Mouse (Mus musculus) neural tube, embryonic 12.5 days (tissue): ENCODE measurements at regions not wholly inside any gene's neighbourhood (a gene's known extent, or its start where the extent isn't known, plus 50 kb on each side); places are given as distances from the start of the nearest gene placed in this dataset.

Experiments
- ATAC-seq: fragments of 200-750 bp; cut with Nextera tagmentation; 2 replicates; pipeline ENCODE4 v1.8.0; 2017; ENCODE audit warnings: low read depth, mild to moderate bottlenecking, moderate TSS enrichment, moderate library complexity; ENCODE audit not compliant: low FRiP score
- H3K27ac ChIP-seq: fragments of 300-500 bp; sonication (generic); 2 replicates; pipeline ENCODE4 v1.5.1; 2016
- H3K27me3 ChIP-seq: fragments of 300-500 bp; sonication (generic); replicated peaks from 2 replicates; pipeline ENCODE4 v1.6.1; 2016; ENCODE audit warnings: mild to moderate bottlenecking
- H3K36me3 ChIP-seq: fragments of 300-500 bp; sonication (generic); 2 replicates; pipeline ENCODE4 v1.6.1; 2016; ENCODE audit warnings: mild to moderate bottlenecking
- H3K4me1 ChIP-seq: fragments of 300-500 bp; sonication (generic); 2 replicates; pipeline ENCODE4 v1.6.1; 2016
- H3K4me2 ChIP-seq: fragments of 300-500 bp; sonication (generic); replicated peaks from 2 replicates; pipeline ENCODE4 v1.6.1; 2016; ENCODE audit warnings: mild to moderate bottlenecking
- H3K4me3 ChIP-seq: fragments of 300-500 bp; sonication (generic); 2 replicates; pipeline ENCODE4 v1.5.1; 2016
- H3K9ac ChIP-seq: fragments of 300-500 bp; sonication (generic); 2 replicates; pipeline ENCODE4 v1.6.1; 2016; ENCODE audit warnings: mild to moderate bottlenecking
- H3K9me3 ChIP-seq: fragments of 300-500 bp; sonication (generic); 2 replicates; pipeline ENCODE4 v1.6.1; 2016; ENCODE audit warnings: mild to moderate bottlenecking
- WGBS: fragments of 180-500 bp; shearing (Covaris S2); methylation state at CpG from one replicate; pipeline ENCODE4 v1.1.7; 2016; 5-methylcytosine and 5-hydroxymethylcytosine counted together

- Histone ChIP-seq H3K27me3 (no peaks in the 10 kb centered on the region), H3K4me2 (no peak overlapping the region), H3K36me3 (no peaks in the 10 kb centered on the region), H3K4me3 (no peak overlapping the region), H3K4me1 (peaks cover 7% of the 10 kb centered on the region; the same call in 1 of the 2 replicates), H3K9me3 (no peaks in the 10 kb centered on the region), H3K27ac (no peak overlapping the region), H3K9ac (no peak overlapping the region)
- peak; percentile 37; the same call in 1 of the 2 replicates for ATAC-seq
- 52% methylated on average over 6 of the region's 6 CpGs for WGBS
Measured at GRCm38 (mm10) chr1:193450201-193450600, 80.1 kb upstream of the Camk1g start.

DNA sequence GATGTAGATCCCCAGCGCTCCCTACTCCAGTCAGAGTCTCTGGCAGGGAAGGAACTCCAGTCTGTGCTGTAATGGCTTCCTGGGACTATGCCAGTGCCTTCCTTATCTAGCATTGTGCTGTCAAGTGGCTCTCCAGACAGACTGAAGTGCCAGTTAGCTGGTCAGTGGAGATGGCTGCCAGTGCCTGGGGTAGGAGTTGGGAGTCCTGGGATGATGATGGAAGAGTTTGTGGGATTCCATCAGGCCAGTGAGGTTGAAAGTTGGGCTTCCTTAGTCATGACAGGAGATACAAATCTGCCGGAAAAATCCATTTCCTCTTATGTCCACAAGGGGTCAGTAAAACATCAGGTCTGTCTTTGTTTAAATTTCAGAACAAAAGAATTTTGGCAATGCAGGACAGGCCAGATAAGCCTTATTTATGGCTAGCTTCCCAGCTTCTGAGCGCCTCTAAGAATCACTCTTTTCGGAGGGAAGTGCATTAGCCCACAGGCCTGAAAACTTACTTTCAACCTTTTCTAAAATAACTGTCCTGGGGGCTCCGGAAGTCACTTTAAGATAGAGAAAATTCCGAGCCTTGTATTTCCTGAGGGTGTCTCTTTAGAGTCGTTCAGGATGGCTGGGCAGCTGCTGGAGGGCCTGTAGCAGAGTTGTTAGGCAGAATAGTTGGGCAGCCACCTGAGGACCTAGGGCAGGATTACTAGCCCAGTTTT lies 79.5 kb upstream of the Camk1g start:
- 0 out of 2 replicates have a peak overlapping the region, but pooled peaks have one; percentile 5 for H3K4me2 ChIP-seq
- WGBS = 23% methylated on average over 7 of the region's 7 CpGs
- H3K4me1 ChIP-seq = peaks cover 7% of the 10 kb centered on the region; the same call in 1 of the 2 replicates
- no peak overlapping the region for H3K27ac ChIP-seq
- no peak overlapping the region for H3K4me3 ChIP-seq
- peak; percentile 43 for ATAC-seq
- no peaks in the 10 kb centered on the region for H3K27me3 ChIP-seq
- H3K9me3 ChIP-seq = no peaks in the 10 kb centered on the region
- H3K36me3 ChIP-seq = no peaks in the 10 kb centered on the region
- H3K9ac ChIP-seq = no peak overlapping the region

- Histone ChIP-seq H3K36me3 (no peaks in the 10 kb centered on the region), H3K4me1 (peaks cover 7% of the 10 kb centered on the region; the same call in 1 of the 2 replicates), H3K9me3 (no peaks in the 10 kb centered on the region), H3K27me3 (no peaks in the 10 kb centered on the region), H3K4me3 (no peak overlapping the region), H3K9ac (no peak overlapping the region), H3K27ac (no peak overlapping the region), H3K4me2 (no peak overlapping the region)
- 73% methylated on average over 3 of the region's 3 CpGs for WGBS
- no peak for ATAC-seq
Measured at GRCm38 (mm10) chr1:193448793-193449393, 78.8 kb upstream of the Camk1g start.

- Histone ChIP-seq H3K27me3 (no peaks in the 10 kb centered on the region), H3K9ac (no peak overlapping the region), H3K36me3 (no peaks in the 10 kb centered on the region), H3K4me1 (peaks cover 7% of the 10 kb centered on the region; the same call in 1 of the 2 replicates), H3K27ac (no peak overlapping the region), H3K9me3 (no peaks in the 10 kb centered on the region), H3K4me3 (no peak overlapping the region), H3K4me2 (no peak overlapping the region)
- ATAC-seq = no peak
- WGBS = 91% methylated on average over 5 of the region's 5 CpGs
Measured at GRCm38 (mm10) chr1:193447647-193448046, 77.5 kb upstream of the Camk1g start.

DNA sequence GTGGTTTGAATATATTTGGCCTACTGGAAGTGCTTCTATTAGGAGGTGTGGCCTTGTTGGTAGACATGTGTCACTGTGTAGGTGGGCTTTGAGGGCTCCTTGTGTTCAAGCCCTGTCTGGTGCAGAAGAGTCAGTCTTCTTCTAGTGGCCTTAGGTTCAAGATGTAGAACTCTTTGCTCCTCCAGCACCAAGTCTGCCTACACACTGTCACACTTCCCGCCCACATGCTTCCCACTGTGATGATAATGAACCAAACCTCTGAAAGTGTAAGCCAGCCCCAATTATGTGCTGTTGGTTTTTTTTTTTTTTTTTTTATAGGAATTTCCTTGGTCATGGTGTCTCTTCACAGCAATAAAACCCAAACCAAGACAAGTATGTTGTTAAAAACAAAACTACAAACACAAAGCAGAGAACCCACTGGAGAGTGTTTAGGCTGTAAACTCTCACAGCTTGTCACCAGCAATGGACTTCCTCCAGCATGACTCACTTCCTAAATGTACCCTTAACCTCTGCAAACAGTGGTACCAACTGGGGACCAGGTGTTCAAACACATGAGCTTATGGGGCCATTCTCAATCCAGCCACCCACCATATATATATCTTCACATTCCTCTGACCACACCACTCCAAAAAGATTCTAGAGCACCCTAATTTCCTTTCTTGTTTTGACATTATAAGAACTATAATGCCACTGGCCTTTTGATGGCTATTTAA lies 74.0 kb upstream of the Camk1g start:
- no peak overlapping the region for H3K9ac ChIP-seq
- no peak overlapping the region for H3K4me2 ChIP-seq
- no peak overlapping the region for H3K4me3 ChIP-seq
- no peaks in the 10 kb centered on the region for H3K36me3 ChIP-seq
- H3K4me1 ChIP-seq = no peaks in the 10 kb centered on the region
- H3K9me3 ChIP-seq = no peaks in the 10 kb centered on the region
- ATAC-seq = no peak
- H3K27ac ChIP-seq = no peak overlapping the region
- no peaks in the 10 kb centered on the region for H3K27me3 ChIP-seq
- WGBS = 59% methylated on average over 1 of the region's 1 CpGs

DNA sequence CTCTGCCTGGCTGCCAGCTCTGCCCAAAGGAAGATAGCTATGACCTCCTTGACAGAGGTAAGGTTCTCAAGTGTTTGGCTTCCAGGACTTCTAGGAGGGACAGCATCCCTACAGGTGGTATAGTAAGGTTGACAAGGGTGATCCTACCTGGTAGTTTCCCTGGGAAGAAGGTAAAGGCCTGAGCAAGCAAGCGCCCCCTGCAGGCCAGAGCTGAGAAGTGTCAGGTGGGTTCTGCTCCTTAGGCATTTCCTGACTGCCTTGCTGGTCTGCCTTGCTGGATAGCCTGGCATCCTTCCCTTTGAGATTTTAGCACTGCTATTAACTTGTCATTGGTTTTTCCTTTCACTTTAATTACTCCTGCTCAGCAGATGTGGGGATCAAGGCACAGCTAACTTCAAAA lies 70.4 kb upstream of the Camk1g start:
- Histone ChIP-seq H3K9ac (no peak overlapping the region), H3K4me3 (no peak overlapping the region), H3K27ac (no peak overlapping the region), H3K36me3 (no peaks in the 10 kb centered on the region), H3K27me3 (no peaks in the 10 kb centered on the region), H3K9me3 (no peaks in the 10 kb centered on the region), H3K4me2 (no peak overlapping the region), H3K4me1 (no peaks in the 10 kb centered on the region)
- 6% methylated on average over 1 of the region's 1 CpGs for WGBS
- no peak for ATAC-seq

GRCm38 (mm10) chr1:193434281-193434680 lies 64.2 kb upstream of the Camk1g start:
- no peak overlapping the region for H3K4me2 ChIP-seq

DNA sequence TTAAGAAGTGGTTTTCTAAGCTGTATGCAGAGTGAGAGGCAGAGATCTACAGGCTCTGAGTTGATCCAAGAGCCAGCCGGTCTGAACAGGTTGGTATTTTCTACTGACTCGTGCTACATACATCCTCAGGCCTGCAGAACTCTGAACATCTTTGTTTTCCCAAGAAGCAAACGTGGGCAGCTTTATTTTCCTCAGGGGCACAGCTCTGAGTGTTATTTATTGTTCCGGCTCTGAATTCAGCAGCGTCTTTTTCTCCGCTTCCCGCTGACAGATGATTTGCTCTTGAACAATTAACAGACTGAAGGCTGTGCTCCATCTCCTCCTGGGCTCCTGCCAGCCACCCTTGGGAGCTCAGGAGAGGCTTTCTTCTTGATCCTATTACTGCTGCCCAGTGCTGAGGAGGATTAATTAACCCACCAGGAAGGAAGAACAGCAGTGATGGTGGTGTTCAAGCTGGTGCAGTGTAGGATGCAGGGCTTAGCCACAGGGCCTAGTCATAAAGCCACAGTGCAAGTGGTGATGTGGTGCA lies 63.5 kb upstream of the Camk1g start:
- no peak overlapping the region for H3K4me3 ChIP-seq
- H3K4me1 ChIP-seq = peaks cover 16% of the 10 kb centered on the region
- H3K27ac ChIP-seq = no peak overlapping the region
- H3K27me3 ChIP-seq = no peaks in the 10 kb centered on the region
- H3K36me3 ChIP-seq = no peaks in the 10 kb centered on the region
- ATAC-seq = peak; percentile 73
- H3K9ac ChIP-seq = no peak overlapping the region
- WGBS = 16% methylated on average over 7 of the region's 7 CpGs
- H3K9me3 ChIP-seq = no peaks in the 10 kb centered on the region
- H3K4me2 ChIP-seq = 0 out of 2 replicates have a peak overlapping the region, but pooled peaks have one; percentile 13

More at GRCm38 (mm10) chr1:193434281-193434680, 64.2 kb upstream of the Camk1g start:
- ATAC-seq = peak; percentile 52; the same call in 1 of the 2 replicates
- no peak overlapping the region for H3K4me3 ChIP-seq
- H3K9me3 ChIP-seq = no peaks in the 10 kb centered on the region
- no peaks in the 10 kb centered on the region for H3K36me3 ChIP-seq
- H3K27me3 ChIP-seq = no peaks in the 10 kb centered on the region
- H3K9ac ChIP-seq = no peak overlapping the region
- WGBS = 62% methylated on average over 4 of the region's 4 CpGs
- no peak overlapping the region for H3K27ac ChIP-seq
- peaks cover 16% of the 10 kb centered on the region for H3K4me1 ChIP-seq

- 59% methylated on average over 8 of the region's 8 CpGs for WGBS
- no peak for ATAC-seq
- H3K4me1 ChIP-seq = peaks cover 16% of the 10 kb centered on the region
- H3K36me3 ChIP-seq = no peaks in the 10 kb centered on the region
- no peaks in the 10 kb centered on the region for H3K9me3 ChIP-seq
- no peak overlapping the region for H3K9ac ChIP-seq
- no peak overlapping the region for H3K27ac ChIP-seq
- H3K4me3 ChIP-seq = no peak overlapping the region
- H3K4me2 ChIP-seq = no peak overlapping the region
- H3K27me3 ChIP-seq = no peaks in the 10 kb centered on the region
Measured at GRCm38 (mm10) chr1:193430231-193430630, 60.1 kb upstream of the Camk1g start.

DNA sequence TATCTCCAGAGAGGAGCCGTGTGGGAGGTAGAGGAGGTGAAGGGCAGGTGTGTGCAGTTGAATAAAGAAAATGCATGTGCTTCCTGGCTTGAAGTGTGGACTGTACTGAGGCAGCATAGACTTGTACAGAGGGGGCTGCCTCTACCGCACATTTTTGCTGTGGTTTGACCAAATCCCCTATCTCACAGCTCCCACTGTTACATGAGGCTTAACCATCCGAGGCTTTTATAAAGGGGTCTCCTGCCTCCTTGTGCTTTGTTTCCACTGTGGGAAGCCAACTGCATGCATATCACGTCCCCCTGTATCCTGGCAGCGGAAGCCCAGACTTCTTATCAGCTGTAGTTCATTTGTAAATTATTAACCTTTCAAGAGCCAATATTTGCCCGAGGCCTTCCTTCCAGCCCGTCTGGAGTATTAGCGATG lies 53.6 kb upstream of the Camk1g start:
- Histone ChIP-seq H3K4me2 (no peak overlapping the region), H3K27ac (no peak overlapping the region)
- no peak for ATAC-seq

GRCm38 (mm10) chr1:193422886-193423285 lies 52.8 kb upstream of the Camk1g start:
- Histone ChIP-seq H3K9ac (no peak overlapping the region), H3K4me3 (no peak overlapping the region), H3K27me3 (no peaks in the 10 kb centered on the region), H3K4me1 (peaks cover 16% of the 10 kb centered on the region), H3K9me3 (no peaks in the 10 kb centered on the region), H3K4me2 (no peak overlapping the region), H3K36me3 (no peaks in the 10 kb centered on the region), H3K27ac (no peak overlapping the region)
- 63% methylated on average over 1 of the region's 1 CpGs for WGBS
- 0 out of 2 replicates have a peak, but pooled peaks have one; percentile 41 for ATAC-seq

More for the DNA sequence above, 53.6 kb upstream of the Camk1g start:
- no peak overlapping the region for H3K4me3 ChIP-seq
- peaks cover 16% of the 10 kb centered on the region for H3K4me1 ChIP-seq
- H3K9me3 ChIP-seq = no peaks in the 10 kb centered on the region
- no peaks in the 10 kb centered on the region for H3K36me3 ChIP-seq
- no peak overlapping the region for H3K9ac ChIP-seq
- WGBS = 51% methylated on average over 8 of the region's 8 CpGs
- no peaks in the 10 kb centered on the region for H3K27me3 ChIP-seq

GRCm38 (mm10) chr1:193421820-193422219 lies 51.7 kb upstream of the Camk1g start:
- ATAC-seq = no peak
- no peak overlapping the region for H3K9ac ChIP-seq
- no peaks in the 10 kb centered on the region for H3K27me3 ChIP-seq
- H3K9me3 ChIP-seq = no peaks in the 10 kb centered on the region
- WGBS = 94% methylated on average over 1 of the region's 1 CpGs
- no peak overlapping the region for H3K4me2 ChIP-seq
- H3K4me1 ChIP-seq = peaks cover 16% of the 10 kb centered on the region
- H3K4me3 ChIP-seq = no peak overlapping the region
- H3K36me3 ChIP-seq = no peaks in the 10 kb centered on the region
- no peak overlapping the region for H3K27ac ChIP-seq
